In the genomic region with DNA sequence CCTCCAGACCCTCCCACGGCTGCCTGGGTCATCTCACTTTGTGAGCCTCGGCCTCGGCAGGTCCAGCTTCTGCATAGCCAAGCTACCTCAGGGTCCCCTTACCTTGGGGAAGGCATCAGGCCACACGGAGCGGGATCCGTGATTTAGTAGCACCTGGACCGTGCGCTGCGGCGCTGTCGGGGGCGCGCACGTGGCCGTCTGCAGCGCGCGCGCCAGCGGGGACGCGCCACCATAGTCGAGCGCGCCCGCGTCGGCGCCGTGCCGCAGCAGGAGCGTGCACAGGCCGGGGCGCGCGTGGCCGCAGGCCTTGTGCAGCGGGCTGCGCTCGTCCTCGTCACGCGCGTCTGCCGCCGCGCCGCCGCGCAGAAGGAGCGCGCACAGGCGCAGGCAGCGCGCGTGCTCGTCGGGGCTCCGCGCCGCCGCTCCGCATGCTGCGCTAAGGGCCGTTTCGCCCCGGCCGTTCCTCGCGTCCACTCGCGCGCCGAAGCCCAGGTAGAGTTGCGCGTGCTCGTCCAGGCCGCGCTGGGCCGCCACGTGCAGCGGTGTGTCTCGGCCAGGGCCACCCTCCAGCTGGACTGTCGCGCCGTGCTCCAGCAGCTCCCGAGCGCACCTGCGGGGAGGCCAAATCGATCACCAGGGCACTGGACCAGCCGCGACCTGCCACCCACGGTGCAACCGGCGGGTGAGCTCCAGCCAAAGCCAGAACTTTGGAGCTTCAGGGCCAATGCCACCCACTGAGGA, we compare ENCODE assay signal across 8 mouse cellular contexts. TPM values are rescaled to one million over a fixed set of nuclear protein-coding genes. Genes with fewer than 3 reads are reported as not detected.
DNase-seq lines count a peak whose midpoint lies in the region; ATAC-seq and TF ChIP-seq lines count a peak whose summit lies in the region.

No protein-coding gene starts in this region.

- TF ChIP-seq EP300 in lung, postnatal 0 days (IDR thresholded peaks at IDR 0.05) = no peak

- WGBS in lung, postnatal 0 days = under 1% methylated on average over 65 of the region's 95 CpGs
- under 1% methylated on average over 79 of the region's 95 CpGs for WGBS in heart, embryonic 15.5 days
- WGBS in neural tube, embryonic 11.5 days = under 1% methylated on average over 77 of the region's 95 CpGs

- peak overlapping the region; percentile 38 for H3K4me3 ChIP-seq in lung, postnatal 0 days (ENCODE audit: low read depth, low read length)
- H3K4me3 ChIP-seq in heart, embryonic 15.5 days = peak overlapping the region; percentile 63
- peak overlapping the region; percentile 57 for H3K4me3 ChIP-seq in left cerebral cortex, adult 2 months
- H3K4me3 ChIP-seq in neural tube, embryonic 11.5 days (ENCODE audit: low read depth, low read length) = peak overlapping the region; percentile 66

- intact Hi-C loops in left cerebral cortex, adult 2 months (cut with DNase I) = no loop called here

- H3K4me1 ChIP-seq in lung, postnatal 0 days (ENCODE audit: insufficient read depth, low read depth, low read length) = no peaks in the 10 kb centered on the region
- peaks cover 11% of the 10 kb centered on the region for H3K4me1 ChIP-seq in heart, embryonic 15.5 days (replicated peaks)
- H3K4me1 ChIP-seq in neural tube, embryonic 11.5 days (ENCODE audit: control insufficient read depth, insufficient read depth, low read length) = peaks cover 23% of the 10 kb centered on the region

- H3K36me3 ChIP-seq in lung, postnatal 0 days (ENCODE audit: insufficient read depth, low read length) = no peaks in the 10 kb centered on the region
- H3K36me3 ChIP-seq in heart, embryonic 15.5 days = no peaks in the 10 kb centered on the region
- H3K36me3 ChIP-seq in neural tube, embryonic 11.5 days (ENCODE audit: control insufficient read depth, insufficient read depth, low read length) = no peaks in the 10 kb centered on the region

- peaks cover 27% of the 10 kb centered on the region for H3K27me3 ChIP-seq in lung, postnatal 0 days (replicated peaks; ENCODE audit: insufficient read depth, low read length)
- H3K27me3 ChIP-seq in heart, embryonic 15.5 days = peaks cover 72% of the 10 kb centered on the region
- H3K27me3 ChIP-seq in neural tube, embryonic 11.5 days (ENCODE audit: control insufficient read depth, insufficient read depth, low read length) = peaks cover 41% of the 10 kb centered on the region

- ATAC-seq in lung, postnatal 0 days = peak; percentile 21; the same call in 1 of the 2 replicates
- ATAC-seq in heart, embryonic 15.5 days (replicated peaks; ENCODE audit: insufficient number of reproducible peaks, insufficient read depth, low FRiP score, low read depth) = peak; percentile 25; the same call in 1 of the 2 replicates
- ATAC-seq in neural tube, embryonic 11.5 days (ENCODE audit: insufficient read depth, low FRiP score, low TSS enrichment) = peak; percentile 39; the same call in 1 of the 2 replicates

- H3K27ac ChIP-seq in lung, postnatal 0 days (ENCODE audit: low read length) = no peak overlapping the region
- H3K27ac ChIP-seq in heart, embryonic 15.5 days = no peak overlapping the region
- peak overlapping the region; percentile 73 for H3K27ac ChIP-seq in left cerebral cortex, adult 2 months
- no peak overlapping the region for H3K27ac ChIP-seq in neural tube, embryonic 11.5 days (ENCODE audit: low read depth, low read length)

- DNase-seq in lung, postnatal 0 days (ENCODE audit: low spot score) = no peak
- no peak for DNase-seq in lung, postnatal 14 days
- peak; percentile 72 to 87 for DNase-seq in cerebellum, postnatal 25 days
- peak; percentile 63 to 69 for DNase-seq in left cerebral cortex, adult 2 months (ENCODE audit: extremely low spot score in 1 of 2, low spot score in 2 of 2)
- DNase-seq in neural tube, embryonic 11.5 days (ENCODE audit: low spot score) = peak; percentile 56
- no peak for DNase-seq in gastrocnemius, postnatal 25 days
- DNase-seq in spleen, postnatal 36 days (ENCODE audit: low spot score in 2 of 2) = no peak

- peak overlapping the region; percentile 78 for H3K4me2 ChIP-seq in lung, postnatal 0 days (replicated peaks; ENCODE audit: low read depth, low read length)
- peak overlapping the region; percentile 90 for H3K4me2 ChIP-seq in heart, embryonic 15.5 days
- peak overlapping the region; percentile 99 for H3K4me2 ChIP-seq in neural tube, embryonic 11.5 days (ENCODE audit: low read depth)

- no peak for TF ChIP-seq CTCF in lung, postnatal 0 days (IDR thresholded peaks at IDR 0.05)
- TF ChIP-seq CTCF in left cerebral cortex, adult 2 months (IDR thresholded peaks at IDR 0.05) = no peak

- H3K9ac ChIP-seq in lung, postnatal 0 days (replicated peaks; ENCODE audit: low read depth) = no peak overlapping the region
- H3K9ac ChIP-seq in heart, embryonic 15.5 days = peak overlapping the region; percentile 53
- peak overlapping the region; percentile 61 for H3K9ac ChIP-seq in neural tube, embryonic 11.5 days (ENCODE audit: low read length)

- H3K9me3 ChIP-seq in lung, postnatal 0 days (ENCODE audit: low read length) = no peaks in the 10 kb centered on the region
- H3K9me3 ChIP-seq in heart, embryonic 15.5 days (replicated peaks) = no peaks in the 10 kb centered on the region
- no peaks in the 10 kb centered on the region for H3K9me3 ChIP-seq in neural tube, embryonic 11.5 days (ENCODE audit: control insufficient read depth, low read length)

RNA-seq across cellular contexts. Expression of a gene that starts 37.3 kb away (rescaled TPM):
- polyA plus RNA-seq in lung, postnatal 0 days (2015; fragmentation: Nextera tagmentation; extraction: Ambion mirVana) = 0.13 TPM in 1 of 2 replicates, not detected in the other
- polyA plus RNA-seq in heart, embryonic 15.5 days (2015; fragmentation: Nextera tagmentation; extraction: Ambion mirVana) = 0.11 TPM in 1 of 2 replicates, not detected in the other
- total RNA-seq in left cerebral cortex, adult 2 months (2021) = under 1 TPM; 0.25 to 0.56 TPM
- 44.0 and 45.8 TPM in 2 replicates for polyA plus RNA-seq in neural tube, embryonic 11.5 days (2014; fragmentation: Nextera tagmentation; extraction: Ambion mirVana)
- under 1 TPM in 1 of 2 experiments, not detected in 1; 0.23 TPM for total RNA-seq in gastrocnemius, postnatal 25 days (2021)

RNA-seq across cellular contexts. Expression of a gene that starts 46.2 kb away (rescaled TPM):
- not detected in 2 replicates for polyA plus RNA-seq in lung, postnatal 0 days (2015; fragmentation: Nextera tagmentation; extraction: Ambion mirVana)
- polyA plus RNA-seq in heart, embryonic 15.5 days (2015; fragmentation: Nextera tagmentation; extraction: Ambion mirVana) = 0.92 and 1.1 TPM in 2 replicates
- 1 to 10 TPM; 1.1 to 1.3 TPM for total RNA-seq in left cerebral cortex, adult 2 months (2021)
- polyA plus RNA-seq in neural tube, embryonic 11.5 days (2014; fragmentation: Nextera tagmentation; extraction: Ambion mirVana) = 0.20 and 0.38 TPM in 2 replicates
- 10 to 100 TPM; 19.9 to 22.6 TPM for total RNA-seq in gastrocnemius, postnatal 25 days (2021)

Comparison
In these comparisons a context has a peak if more than half of its experiments do, and no peak if none do; other contexts are left out.
1. DNase-seq: peak in cerebellum, postnatal 25 days (2 of 2), left cerebral cortex, adult 2 months (2 of 2) and neural tube, embryonic 11.5 days (single experiment); none in lung, postnatal 0 days (single experiment), lung, postnatal 14 days (single experiment), gastrocnemius, postnatal 25 days (single experiment) and spleen, postnatal 36 days (0 of 2).
2. RNA of a gene that starts 37.3 kb away (polyA plus RNA-seq): 44.0 to 45.8 TPM in neural tube, embryonic 11.5 days; 0.13 TPM in lung, postnatal 0 days and 0.11 TPM in heart, embryonic 15.5 days; every median in the first group is over 10 times any median in the second.
3. Peak in every context shown above with its lines, with median percentiles within 50 percentile points of each other: ATAC-seq, H3K4me2 ChIP-seq and H3K4me3 ChIP-seq.